Mouse (Mus musculus) c-Kit-positive CD71-positive TER-119-negative erythroid progenitor cells, embryonic 14.5 days (primary cell): ENCODE measurements around the gene Adsl.
"Not testable (repeated sequence)": the region's sequence is repeated elsewhere in the genome, so short reads cannot be mapped to it uniquely, and the experiment has no call there.

Experiments
- DNase-seq: peaks from one replicate; pipeline ENCODE4 v3.0.0-alpha.2; 2013; ENCODE audit warnings: low read depth

Gene Adsl

GRCm38 (mm10) chr15:80948145-80949135 is at the start of gene Adsl:
Gene Adsl, plus strand, starts transcription at chr15:80948490.
- peak; percentile 82 for DNase-seq

GRCm38 (mm10) chr15:80899806-80900205 is 48.5 kb upstream of the Adsl start:
- DNase-seq, result no peak

GRCm38 (mm10) chr15:80901806-80902513 is 46.3 kb upstream of the Adsl start:
- DNase-seq, result no peak

GRCm38 (mm10) chr15:80904776-80905175 is 43.5 kb upstream of the Adsl start:
- not testable (repeated sequence) for DNase-seq

- peak; percentile 31 for DNase-seq
Measured at GRCm38 (mm10) chr15:80910183-80910582, 38.1 kb upstream of the Adsl start.

GRCm38 (mm10) chr15:80910790-80911531 is 37.3 kb upstream of the Adsl start:
- peak; percentile 72 for DNase-seq

GRCm38 (mm10) chr15:80912175-80912574 is 36.1 kb upstream of the Adsl start:
- no peak for DNase-seq

- DNase-seq, result no peak
Measured at GRCm38 (mm10) chr15:80913803-80914202, 34.5 kb upstream of the Adsl start.

GRCm38 (mm10) chr15:80915850-80916249 is 32.4 kb upstream of the Adsl start:
- no peak for DNase-seq

GRCm38 (mm10) chr15:80916621-80917020 is 31.7 kb upstream of the Adsl start:
- DNase-seq, result no peak

GRCm38 (mm10) chr15:80920346-80920745 is 27.9 kb upstream of the Adsl start:
- DNase-seq, result no peak

- no peak for DNase-seq
Measured at GRCm38 (mm10) chr15:80921781-80922180, 26.5 kb upstream of the Adsl start.

- no peak for DNase-seq
Measured at GRCm38 (mm10) chr15:80924211-80924610, 24.1 kb upstream of the Adsl start.

GRCm38 (mm10) chr15:80928811-80929355 is 19.4 kb upstream of the Adsl start:
- DNase-seq, result no peak

GRCm38 (mm10) chr15:80930048-80930571 is 18.2 kb upstream of the Adsl start:
- no peak for DNase-seq

- not testable (repeated sequence) for DNase-seq
Measured at GRCm38 (mm10) chr15:80930676-80931320, 17.5 kb upstream of the Adsl start.

- no peak for DNase-seq
Measured at GRCm38 (mm10) chr15:80931345-80931960, 16.8 kb upstream of the Adsl start.

GRCm38 (mm10) chr15:80934841-80935240 is 13.4 kb upstream of the Adsl start:
- DNase-seq, result no peak

- no peak for DNase-seq
Measured at GRCm38 (mm10) chr15:80936686-80937085, 11.6 kb upstream of the Adsl start.

GRCm38 (mm10) chr15:80938615-80939014 is 9.7 kb upstream of the Adsl start:
- DNase-seq, result no peak

GRCm38 (mm10) chr15:80939401-80939800 is 8.9 kb upstream of the Adsl start:
- DNase-seq, result no peak
